Mouse (Mus musculus) gastrocnemius, adult 2 months (tissue): ENCODE results near the gene Ppfibp2. TPM values are rescaled to one million over a fixed set of nuclear protein-coding genes. Genes with fewer than 3 reads are reported as not detected.

ENCODE experiments used
- DNase-seq: peaks from one replicate; pipeline ENCODE4 v3.0.0; 2022
- H3K27ac ChIP-seq: fragments of 200-600 bp; 2 replicates; pipeline ENCODE4 v1.8.1; 2022; ENCODE audit warnings: mild to moderate bottlenecking
- H3K4me3 ChIP-seq: fragments of 200-600 bp; 2 replicates; pipeline ENCODE4 v1.8.1; 2022; ENCODE audit warnings: mild to moderate bottlenecking, moderate library complexity
- CTCF ChIP-seq: fragments of 200-600 bp; IDR thresholded peaks from 2 replicates; pipeline ENCODE4 v1.8.1; 2022; ENCODE audit warnings: antibody characterized with exemption, mild to moderate bottlenecking, moderate library complexity
- intact Hi-C: fragments of 180-260 bp; cut with DNase I; formaldehyde crosslinking; loops from one replicate; pipeline ENCODE4 v1.15.1; 2025
- long read RNA-seq, 2 experiments: library from polyadenylated mRNA; stranded (forward); transcript quantifications; one replicate each; pipeline ENCODE4 v2.0.0; 2021
- total RNA-seq, 2 experiments: library from RNA; stranded (reverse); gene quantifications; 2 replicates each; pipeline ENCODE4 v1.2.3; 2021

Ppfibp2 gene
- 10 to 100 TPM; 10.6 to 19.0 TPM for total RNA-seq
- long read RNA-seq, experiment 1, partial matches to known transcripts: 1 of 11 reads
- long read RNA-seq, experiment 1, other reads (novel, unspliced or antisense): 10 of 11 reads
- long read RNA-seq, experiment 2, partial matches to known transcripts: 3 of 13 reads
- long read RNA-seq, experiment 2, other reads (novel, unspliced or antisense): 10 of 13 reads

GRCm38 (mm10) chr7:107594857-107595402, at the start of gene Ppfibp2:
TSS of gene Ppfibp2 (plus strand) at chr7:107595207.
- peak within 1 kb of the TSS; percentile 93 for H3K27ac ChIP-seq
- intact Hi-C loops: loop anchor here (2.0 to 5.0 kb wide), 3 partner anchors 42 to 152 kb away; no protein-coding TSS in a partner anchor

GRCm38 (mm10) chr7:107547872-107548271, 47.1 kb upstream of the Ppfibp2 start:
- no peak for DNase-seq
- intact Hi-C loops: no loop called here
- Histone ChIP-seq H3K27ac (no peak overlapping the region), H3K4me3 (no peak overlapping the region)
- TF ChIP-seq CTCF: no peak

More at GRCm38 (mm10) chr7:107594857-107595402, at the start of gene Ppfibp2:
- peak within 1 kb of the TSS; percentile 86 for H3K4me3 ChIP-seq
- TF ChIP-seq CTCF: no peak
- peak; percentile 97 for DNase-seq

DNA sequence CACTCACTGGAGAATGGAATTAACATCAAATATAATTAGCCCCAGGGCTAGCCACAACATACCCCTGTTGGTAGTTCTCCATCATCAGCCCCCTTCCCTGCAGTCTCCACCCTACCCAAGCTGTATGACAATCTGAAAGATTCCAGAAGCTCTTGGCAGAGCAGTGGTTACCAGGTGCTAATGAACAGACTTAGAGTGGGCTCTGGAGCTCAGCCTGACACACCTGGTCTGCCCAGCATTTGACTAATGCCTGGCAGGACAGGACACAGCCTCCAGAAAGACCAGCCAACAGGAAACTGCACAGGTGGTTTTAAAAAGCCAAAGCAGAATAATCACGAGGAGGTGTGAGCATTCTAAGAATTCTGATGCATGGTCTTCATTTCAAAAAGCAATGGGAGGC, 41.5 kb upstream of the Ppfibp2 start:
- TF ChIP-seq CTCF: no peak
- H3K4me3 ChIP-seq: no peak overlapping the region
- intact Hi-C loops: no loop called here
- no peak for DNase-seq
- no peak overlapping the region for H3K27ac ChIP-seq

DNA sequence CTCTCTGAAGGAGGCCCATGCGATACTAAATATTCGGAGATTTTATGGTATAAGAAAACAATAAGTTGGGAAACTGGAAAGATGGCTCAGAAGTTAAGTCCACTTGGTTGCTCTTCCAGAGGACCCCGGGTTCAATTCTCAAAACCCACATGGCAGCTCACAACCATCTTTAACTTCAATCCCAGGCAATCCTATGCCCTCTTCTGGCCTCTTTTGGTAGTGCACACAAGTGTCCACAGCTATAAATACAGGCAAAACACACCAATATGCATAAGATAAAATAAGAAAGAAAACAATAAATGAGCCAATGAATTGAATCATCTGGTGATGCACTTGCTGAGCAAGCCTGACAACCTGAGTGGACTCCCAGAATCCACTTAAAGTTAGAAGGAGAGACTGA, 39.1 kb upstream of the Ppfibp2 start:
- intact Hi-C loops: no loop called here
- Histone ChIP-seq H3K4me3 (no peak overlapping the region), H3K27ac (no peak overlapping the region)
- TF ChIP-seq CTCF: peak; percentile 45
- no peak for DNase-seq

- TF ChIP-seq CTCF: no peak
- no peak overlapping the region for H3K4me3 ChIP-seq
- H3K27ac ChIP-seq: no peak overlapping the region
- DNase-seq: no peak
- intact Hi-C loops: no loop called here
Measured at GRCm38 (mm10) chr7:107560675-107561074, 34.3 kb upstream of the Ppfibp2 start.

GRCm38 (mm10) chr7:107561584-107561983, 33.4 kb upstream of the Ppfibp2 start:
- no peak for DNase-seq
- Histone ChIP-seq H3K4me3 (no peak overlapping the region), H3K27ac (no peak overlapping the region)
- no peak for TF ChIP-seq CTCF
- intact Hi-C loops: no loop called here

DNA sequence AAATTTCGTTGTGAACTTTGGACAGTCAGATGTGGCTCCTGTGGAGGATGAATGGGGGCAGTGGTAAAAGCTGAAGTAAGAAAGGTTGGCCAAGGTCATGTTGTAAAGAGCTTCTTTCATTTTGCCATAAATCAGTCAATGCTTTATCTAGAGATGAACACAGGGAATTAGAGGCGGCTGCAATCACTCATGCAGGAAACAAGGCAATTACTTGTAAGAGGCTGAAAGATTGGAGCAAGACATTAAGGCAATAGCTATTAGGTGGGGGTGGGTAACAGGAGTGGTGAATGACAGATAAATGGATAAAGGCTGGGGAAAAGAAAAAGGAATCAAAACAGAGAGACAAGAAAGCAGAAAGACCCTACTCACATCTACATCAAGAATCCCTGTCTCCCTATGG, 31.3 kb upstream of the Ppfibp2 start:
- TF ChIP-seq CTCF: no peak
- Histone ChIP-seq H3K4me3 (no peak overlapping the region), H3K27ac (no peak overlapping the region)
- intact Hi-C loops: no loop called here
- no peak for DNase-seq

DNA sequence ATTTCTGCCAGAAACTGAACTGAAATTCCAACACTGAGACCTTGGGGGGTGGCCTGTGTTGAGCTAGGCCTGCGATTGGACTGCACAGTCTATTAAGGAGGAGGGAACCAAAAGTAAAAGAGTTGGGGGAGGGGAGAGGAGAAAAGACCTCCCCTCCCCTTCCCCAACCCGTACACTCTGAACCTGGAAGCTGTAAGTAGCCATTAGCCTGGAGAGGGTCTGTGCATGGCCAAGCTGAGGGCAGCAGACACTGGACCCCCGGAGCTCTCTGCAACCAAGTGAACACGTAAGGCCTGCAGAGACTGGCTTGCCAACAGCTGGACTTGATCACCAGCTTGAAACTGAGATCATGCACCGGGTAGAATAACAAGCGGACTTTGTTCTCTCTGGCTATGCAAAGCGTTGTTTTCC, 27.7 kb upstream of the Ppfibp2 start, which contains the start of gene Olfml1:
TSS of gene Olfml1 (plus strand) at position 186 of the 411 bp plus-strand sequence.
- DNase-seq: peak; percentile 65
- H3K4me3 ChIP-seq: peak within 1 kb of the TSS; percentile 66
- peak within 1 kb of the TSS; percentile 67 for H3K27ac ChIP-seq
- intact Hi-C loops: no loop called here
- TF ChIP-seq CTCF: no peak

DNA sequence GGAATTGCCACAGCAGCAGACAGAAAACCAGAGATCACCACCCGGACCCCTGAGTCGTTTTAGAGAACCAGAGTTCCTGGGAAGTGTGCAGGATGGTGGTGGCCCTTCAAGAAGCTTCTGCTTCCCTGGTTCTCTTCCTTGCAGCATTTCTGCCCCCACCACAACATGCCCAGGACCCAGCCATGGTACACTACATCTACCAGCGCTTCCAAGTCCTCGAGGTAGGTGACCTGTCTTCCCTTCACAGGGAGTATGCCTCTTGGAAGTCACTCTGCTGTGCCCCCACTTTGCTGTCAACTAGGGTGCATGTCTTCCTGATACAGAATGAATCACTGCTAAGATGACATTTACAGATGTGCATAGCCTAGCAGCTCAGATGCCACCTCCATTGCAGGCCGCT, 27.3 kb upstream of the Ppfibp2 start:
- peak overlapping the region; percentile 67 for H3K27ac ChIP-seq
- no peak for DNase-seq
- no peak for TF ChIP-seq CTCF
- intact Hi-C loops: no loop called here
- H3K4me3 ChIP-seq: peak overlapping the region; percentile 66

DNA sequence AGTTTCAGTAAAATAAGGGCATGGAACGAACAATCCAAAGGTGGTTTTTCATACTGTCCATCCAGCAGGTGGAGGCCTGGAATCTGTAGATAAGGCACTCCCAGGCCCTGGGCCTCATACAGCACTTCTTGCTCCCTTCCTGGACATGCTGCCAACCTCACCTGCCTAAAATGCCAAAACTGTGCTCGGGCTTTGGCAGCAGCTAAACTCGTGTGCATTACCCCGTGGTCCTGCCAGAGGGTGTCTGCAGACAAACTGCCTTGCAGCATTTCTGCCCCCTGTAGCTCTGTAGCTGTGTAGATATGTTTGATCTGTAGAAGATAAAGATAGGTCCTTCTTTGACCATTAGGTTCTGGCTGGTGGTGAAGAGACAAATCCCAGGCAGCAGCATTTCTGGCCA, 26.0 kb upstream of the Ppfibp2 start:
- H3K4me3 ChIP-seq: peak overlapping the region; percentile 66
- intact Hi-C loops: no loop called here

DNA sequence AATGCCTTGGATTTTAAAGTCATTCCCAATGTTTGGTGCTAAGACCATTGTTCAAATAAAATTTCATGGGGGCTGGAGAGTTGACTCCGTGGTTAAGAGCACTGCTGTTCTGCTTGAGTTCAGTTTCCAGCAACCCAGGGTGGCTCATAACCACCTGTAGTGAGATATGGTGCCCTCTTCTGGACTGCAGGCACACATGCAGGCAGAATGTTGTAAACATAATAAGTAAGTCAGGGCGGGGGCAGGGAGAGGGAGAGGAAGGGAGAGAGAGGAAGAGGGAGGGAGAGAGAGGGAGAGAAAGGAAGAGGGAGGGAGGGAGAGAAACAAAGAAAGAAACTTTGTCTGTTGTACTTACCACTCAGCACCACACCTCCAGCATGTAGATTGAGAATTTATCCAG, 21.2 kb upstream of the Ppfibp2 start:
- peak; percentile 10; the same call in 1 of the 2 replicates for TF ChIP-seq CTCF
- no peak for DNase-seq
- H3K4me3 ChIP-seq: no peak overlapping the region
- no peak overlapping the region for H3K27ac ChIP-seq
- intact Hi-C loops: no loop called here

More for the DNA sequence above, 26.0 kb upstream of the Ppfibp2 start:
- peak; percentile 22 for DNase-seq
- peak overlapping the region; percentile 67; the same call in 1 of the 2 replicates for H3K27ac ChIP-seq
- no peak for TF ChIP-seq CTCF

GRCm38 (mm10) chr7:107574276-107574675, 20.7 kb upstream of the Ppfibp2 start:
- DNase-seq: no peak
- no peak for TF ChIP-seq CTCF
- Histone ChIP-seq H3K27ac (no peak overlapping the region), H3K4me3 (no peak overlapping the region)
- intact Hi-C loops: no loop called here

DNA sequence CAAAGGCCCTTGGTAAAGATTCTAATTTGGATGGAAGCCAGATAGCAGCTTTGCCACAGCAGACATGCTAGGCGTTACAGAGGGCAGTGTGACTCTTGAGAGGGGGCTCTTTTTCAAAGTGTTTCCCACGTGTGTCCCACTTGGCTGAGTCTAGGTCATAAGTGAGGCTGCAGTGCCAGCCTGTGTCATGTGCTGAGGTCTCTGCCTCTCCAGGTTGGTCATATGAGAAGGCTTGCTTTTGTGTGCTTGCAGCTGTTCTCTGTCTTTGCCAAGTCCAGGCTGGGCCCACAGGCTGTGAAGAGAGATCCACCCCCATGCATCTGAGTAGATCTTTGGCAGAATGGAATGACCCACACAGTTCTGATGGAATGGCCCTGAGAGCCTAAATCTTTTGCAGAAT, 2.4 kb upstream of the Ppfibp2 start:
- no peak for TF ChIP-seq CTCF
- intact Hi-C loops: loop anchor here (5.0 kb wide), 1 partner anchor 155 kb away; no protein-coding TSS in a partner anchor
- no peak overlapping the region for H3K4me3 ChIP-seq
- DNase-seq: peak; percentile 78
- peak overlapping the region; percentile 93 for H3K27ac ChIP-seq
